Mouse (Mus musculus): ENCODE data around the gene Hspg2. TPM values are rescaled to one million over a fixed set of nuclear protein-coding genes. Genes with fewer than 3 reads are reported as not detected.
A peak's percentile ranks its signal among the peaks of the same experiment; 100 is the strongest.

The Hspg2 gene
- total and polyA plus RNA-seq, 3 experiments, result 114 to 190 (median 174) TPM

DNA sequence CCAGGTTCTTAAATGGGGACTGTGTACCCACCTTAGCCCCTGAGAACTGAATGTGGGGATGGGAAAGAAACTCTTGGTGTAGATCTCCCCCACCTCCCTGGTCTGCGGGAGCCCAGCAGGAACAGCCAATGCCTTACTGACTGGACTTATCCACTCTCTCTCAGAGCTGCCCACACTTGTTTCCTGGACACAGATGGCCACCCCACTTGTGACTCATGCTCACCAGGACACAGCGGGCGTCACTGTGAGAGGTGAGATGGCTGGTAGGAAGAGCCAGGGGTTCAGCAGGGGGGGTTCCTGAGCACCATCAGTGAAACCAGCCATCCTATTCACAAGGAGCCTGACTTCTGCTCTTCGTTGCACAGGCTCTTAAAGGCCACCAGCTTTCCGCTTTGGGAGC lies 51.8 kb downstream of the Hspg2 start:
- Histone ChIP-seq H3K4me1 (ENCODE audit: control insufficient read depth, insufficient read depth, low read length) (no peaks in the 10 kb centered on the region), H3K36me3 (ENCODE audit: control insufficient read depth, insufficient read depth, low read length) (no peaks in the 10 kb centered on the region), H3K27ac (no peak overlapping the region), H3K27me3 (ENCODE audit: control insufficient read depth, insufficient read depth, low read length) (no peaks in the 10 kb centered on the region), H3K9ac (ENCODE audit: low read depth, low read length) (no peak overlapping the region), H3K79me2 (replicated peaks; ENCODE audit: control insufficient read depth, insufficient read depth, low read length) (0 out of 2 replicates have a peak, but pooled peaks cover 2% of the 10 kb centered on the region), H3K4me3 (no peak overlapping the region)
- DNase-seq, result no peak
- intact Hi-C loops (cut with DNase I), result loop anchor here (5.0 kb wide), 1 partner anchor 52 kb away; the partner anchor contains the start of gene Ldlrad2
- TF ChIP-seq EP300 (IDR thresholded peaks at IDR 0.05; ENCODE audit: insufficient read depth, low read depth, low read length), result no peak
- TF ChIP-seq CTCF (IDR thresholded peaks at IDR 0.05), result no peak
- no peak for TF ChIP-seq POLR2A (IDR thresholded peaks at IDR 0.05; ENCODE audit: insufficient read depth, low read depth, low read length)
- 64% methylated on average over 5 of the region's 5 CpGs for WGBS

DNA sequence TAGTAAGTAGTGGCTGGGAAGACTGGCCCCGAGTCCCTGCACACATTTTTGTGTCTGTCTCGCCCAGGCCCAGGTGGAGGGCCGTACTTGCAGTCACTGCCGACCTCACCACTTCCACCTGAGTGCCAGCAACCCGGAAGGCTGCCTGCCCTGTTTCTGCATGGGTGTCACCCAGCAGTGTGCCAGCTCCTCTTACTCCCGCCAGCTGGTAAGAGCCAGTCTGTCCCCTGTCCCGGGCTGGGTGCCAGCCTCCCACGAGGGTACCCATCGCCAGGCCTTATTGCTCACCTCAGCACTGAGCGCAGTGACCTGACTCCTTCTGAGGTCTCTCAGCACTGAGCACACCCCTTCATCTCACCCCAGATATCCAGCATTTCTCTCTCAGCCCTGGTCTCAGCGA lies 53.4 kb downstream of the Hspg2 start:
- WGBS, result 56% methylated on average over 11 of the region's 11 CpGs
- H3K4me1 ChIP-seq (ENCODE audit: control insufficient read depth, insufficient read depth, low read length), result peaks cover 1% of the 10 kb centered on the region; the same call in 1 of the 2 replicates
- no peak overlapping the region for H3K4me3 ChIP-seq
- H3K9ac ChIP-seq (ENCODE audit: low read depth, low read length), result no peak overlapping the region
- DNase-seq, result peak in 1 of 2 experiments; percentile 61
- intact Hi-C loops (cut with DNase I), result loop anchor here (5.0 kb wide), 1 partner anchor 50 kb away; the partner anchor contains the start of gene Ldlrad2
- H3K27me3 ChIP-seq (ENCODE audit: control insufficient read depth, insufficient read depth, low read length), result no peaks in the 10 kb centered on the region
- no peak for TF ChIP-seq CTCF (IDR thresholded peaks at IDR 0.05)
- no peak for TF ChIP-seq EP300 (IDR thresholded peaks at IDR 0.05; ENCODE audit: insufficient read depth, low read depth, low read length)
- no peak for TF ChIP-seq POLR2A (IDR thresholded peaks at IDR 0.05; ENCODE audit: insufficient read depth, low read depth, low read length)
- no peaks in the 10 kb centered on the region for H3K79me2 ChIP-seq (replicated peaks; ENCODE audit: control insufficient read depth, insufficient read depth, low read length)
- no peak overlapping the region for H3K27ac ChIP-seq
- no peaks in the 10 kb centered on the region for H3K36me3 ChIP-seq (ENCODE audit: control insufficient read depth, insufficient read depth, low read length)

DNA sequence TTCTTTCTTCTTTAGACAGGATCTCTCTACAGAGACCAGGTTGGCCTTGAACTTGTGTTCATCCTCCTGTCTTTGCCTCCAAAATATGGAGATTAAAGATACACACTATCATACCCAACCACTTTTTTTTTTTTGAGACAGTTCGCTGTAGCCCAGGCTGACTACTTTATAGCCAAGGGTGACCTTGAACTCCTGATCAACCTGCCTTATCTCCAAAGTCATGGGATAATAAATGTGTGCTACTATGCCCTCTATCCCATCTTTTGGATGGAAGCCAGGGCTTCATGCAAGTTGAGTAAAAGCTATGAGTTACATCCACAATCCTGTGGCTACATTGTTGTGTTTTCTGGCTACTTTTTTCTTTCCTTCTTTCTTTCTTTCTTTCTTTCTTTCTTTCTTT lies 56.9 kb downstream of the Hspg2 start:
- WGBS, result 98% methylated on average over 1 of the region's 1 CpGs
- Histone ChIP-seq H3K36me3 (ENCODE audit: control insufficient read depth, insufficient read depth, low read length) (peaks cover 2% of the 10 kb centered on the region), H3K27ac (no peak overlapping the region), H3K4me3 (no peak overlapping the region), H3K9ac (ENCODE audit: low read depth, low read length) (no peak overlapping the region), H3K4me1 (ENCODE audit: control insufficient read depth, insufficient read depth, low read length) (peaks cover 7% of the 10 kb centered on the region), H3K79me2 (replicated peaks; ENCODE audit: control insufficient read depth, insufficient read depth, low read length) (no peaks in the 10 kb centered on the region), H3K27me3 (ENCODE audit: control insufficient read depth, insufficient read depth, low read length) (no peaks in the 10 kb centered on the region)
- intact Hi-C loops (cut with DNase I), result loop anchor here (2.0 kb wide), 1 partner anchor 23 kb away; no protein-coding TSS in a partner anchor
- no peak for DNase-seq
- TF ChIP-seq CTCF (IDR thresholded peaks at IDR 0.05), result no peak
- no peak for TF ChIP-seq POLR2A (IDR thresholded peaks at IDR 0.05; ENCODE audit: insufficient read depth, low read depth, low read length)
- TF ChIP-seq EP300 (IDR thresholded peaks at IDR 0.05; ENCODE audit: insufficient read depth, low read depth, low read length), result no peak

DNA sequence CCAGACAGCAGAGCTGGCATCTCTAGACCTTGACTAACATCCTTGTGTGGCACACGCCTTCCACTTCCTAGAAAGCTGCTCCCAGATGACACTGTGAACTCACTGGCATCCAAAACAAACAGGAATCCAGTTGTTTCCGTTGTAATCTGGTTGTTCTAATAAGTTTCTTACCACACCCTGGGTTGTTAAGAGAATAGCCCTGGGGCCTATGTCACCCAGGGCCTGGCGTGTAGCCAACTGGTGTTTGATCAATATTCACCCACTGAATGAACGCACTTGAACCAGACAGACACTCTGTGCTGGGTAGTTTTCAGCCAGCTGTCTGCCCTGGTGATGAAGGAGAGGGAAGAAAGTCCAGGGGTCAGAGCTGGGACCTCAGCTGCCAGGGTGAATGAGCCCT lies 58.8 kb downstream of the Hspg2 start:
- 39% methylated on average over 4 of the region's 4 CpGs for WGBS
- no peak for TF ChIP-seq CTCF (IDR thresholded peaks at IDR 0.05)
- TF ChIP-seq POLR2A (IDR thresholded peaks at IDR 0.05; ENCODE audit: insufficient read depth, low read depth, low read length), result no peak
- no peak for TF ChIP-seq EP300 (IDR thresholded peaks at IDR 0.05; ENCODE audit: insufficient read depth, low read depth, low read length)
- H3K4me3 ChIP-seq, result no peak overlapping the region
- peak overlapping the region; percentile 49 for H3K27ac ChIP-seq
- intact Hi-C loops (cut with DNase I), result no loop called here
- no peaks in the 10 kb centered on the region for H3K27me3 ChIP-seq (ENCODE audit: control insufficient read depth, insufficient read depth, low read length)
- H3K4me1 ChIP-seq (ENCODE audit: control insufficient read depth, insufficient read depth, low read length), result peaks cover 7% of the 10 kb centered on the region
- no peak overlapping the region for H3K9ac ChIP-seq (ENCODE audit: low read depth, low read length)
- H3K79me2 ChIP-seq (replicated peaks; ENCODE audit: control insufficient read depth, insufficient read depth, low read length), result no peaks in the 10 kb centered on the region
- peaks cover 2% of the 10 kb centered on the region for H3K36me3 ChIP-seq (ENCODE audit: control insufficient read depth, insufficient read depth, low read length)
- peak in 1 of 2 experiments; percentile 38 for DNase-seq

DNA sequence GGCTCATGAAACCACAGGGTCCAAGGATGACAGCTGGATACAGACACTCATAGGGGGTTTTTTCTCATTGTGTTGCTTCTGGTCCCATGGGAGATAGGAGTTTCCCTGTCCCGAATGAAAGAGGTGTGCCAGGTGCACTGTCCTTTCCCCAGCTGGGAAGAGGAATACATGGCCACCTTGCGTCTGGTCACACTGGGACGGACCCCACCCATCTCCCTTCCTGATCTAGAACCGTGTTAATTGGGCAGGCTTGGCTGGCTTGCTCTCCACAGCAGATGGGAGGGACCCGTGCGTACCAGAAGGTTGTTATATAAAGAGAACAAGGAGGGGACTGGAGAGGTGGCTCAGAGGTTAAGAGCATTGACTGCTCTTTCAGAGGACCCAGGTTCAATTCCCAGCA lies 59.3 kb downstream of the Hspg2 start:
- H3K27ac ChIP-seq, result peak overlapping the region; percentile 49
- no peak overlapping the region for H3K9ac ChIP-seq (ENCODE audit: low read depth, low read length)
- H3K4me3 ChIP-seq, result no peak overlapping the region
- intact Hi-C loops (cut with DNase I), result no loop called here
- DNase-seq, result peak in 1 of 2 experiments; percentile 41
- peaks cover 2% of the 10 kb centered on the region for H3K36me3 ChIP-seq (ENCODE audit: control insufficient read depth, insufficient read depth, low read length)
- H3K79me2 ChIP-seq (replicated peaks; ENCODE audit: control insufficient read depth, insufficient read depth, low read length), result no peaks in the 10 kb centered on the region
- WGBS, result 44% methylated on average over 6 of the region's 6 CpGs
- peaks cover 7% of the 10 kb centered on the region for H3K4me1 ChIP-seq (ENCODE audit: control insufficient read depth, insufficient read depth, low read length)
- TF ChIP-seq CTCF (IDR thresholded peaks at IDR 0.05), result no peak
- TF ChIP-seq EP300 (IDR thresholded peaks at IDR 0.05; ENCODE audit: insufficient read depth, low read depth, low read length), result 0 out of 2 replicates have a peak, but pooled peaks have one; percentile 63
- no peak for TF ChIP-seq POLR2A (IDR thresholded peaks at IDR 0.05; ENCODE audit: insufficient read depth, low read depth, low read length)
- no peaks in the 10 kb centered on the region for H3K27me3 ChIP-seq (ENCODE audit: control insufficient read depth, insufficient read depth, low read length)

DNA sequence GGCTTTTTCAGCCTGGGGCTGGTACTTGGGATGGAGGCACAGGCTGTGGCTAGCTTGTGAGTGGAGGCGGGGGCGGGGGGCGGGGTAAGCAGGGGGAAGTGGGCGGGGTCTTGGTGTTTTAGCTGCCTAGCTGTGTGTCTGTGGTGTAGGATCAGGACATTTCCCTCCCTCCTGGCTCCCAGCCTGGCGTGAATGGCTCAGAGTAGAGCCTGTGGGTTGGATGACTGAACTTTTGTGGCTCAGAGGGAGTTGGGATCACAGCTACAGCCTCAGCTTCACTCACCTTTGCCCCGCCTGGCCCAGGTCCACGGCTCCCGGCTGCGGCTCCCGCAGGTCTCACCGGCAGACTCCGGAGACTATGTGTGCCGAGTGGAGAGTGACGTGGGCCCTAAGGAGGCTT lies 71.8 kb downstream of the Hspg2 start:
- Histone ChIP-seq H3K27ac (no peak overlapping the region), H3K4me3 (no peak overlapping the region), H3K36me3 (ENCODE audit: control insufficient read depth, insufficient read depth, low read length) (no peaks in the 10 kb centered on the region; the same call in 1 of the 2 replicates), H3K79me2 (replicated peaks; ENCODE audit: control insufficient read depth, insufficient read depth, low read length) (no peaks in the 10 kb centered on the region; the same call in 1 of the 2 replicates), H3K27me3 (ENCODE audit: control insufficient read depth, insufficient read depth, low read length) (no peaks in the 10 kb centered on the region), H3K4me1 (ENCODE audit: control insufficient read depth, insufficient read depth, low read length) (no peaks in the 10 kb centered on the region), H3K9ac (ENCODE audit: low read depth, low read length) (no peak overlapping the region)
- 52% methylated on average over 14 of the region's 14 CpGs for WGBS
- intact Hi-C loops (cut with DNase I), result no loop called here
- peak in 1 of 2 experiments; percentile 50 for DNase-seq
- TF ChIP-seq EP300 (IDR thresholded peaks at IDR 0.05; ENCODE audit: insufficient read depth, low read depth, low read length) (no peak), POLR2A (IDR thresholded peaks at IDR 0.05; ENCODE audit: insufficient read depth, low read depth, low read length) (no peak), CTCF (IDR thresholded peaks at IDR 0.05) (no peak)
